Mouse (Mus musculus): ENCODE data around the gene Glp2r. TPM values are rescaled to one million over a fixed set of nuclear protein-coding genes. Genes with fewer than 3 reads are reported as not detected.

The Glp2r gene
- total RNA-seq, 2 experiments from 2014 or later: not detected

- peak; percentile 85 for ATAC-seq (replicated peaks; ENCODE audit: low FRiP score, low TSS enrichment, poor library complexity, severe bottlenecking)
Observed at GRCm38 (mm10) chr11:67667531-67668332, 103.2 kb downstream of the Glp2r start.

GRCm38 (mm10) chr11:67666129-67666528 is 104.8 kb downstream of the Glp2r start:
- no peak for ATAC-seq (replicated peaks; ENCODE audit: low FRiP score, low TSS enrichment, poor library complexity, severe bottlenecking)

DNA sequence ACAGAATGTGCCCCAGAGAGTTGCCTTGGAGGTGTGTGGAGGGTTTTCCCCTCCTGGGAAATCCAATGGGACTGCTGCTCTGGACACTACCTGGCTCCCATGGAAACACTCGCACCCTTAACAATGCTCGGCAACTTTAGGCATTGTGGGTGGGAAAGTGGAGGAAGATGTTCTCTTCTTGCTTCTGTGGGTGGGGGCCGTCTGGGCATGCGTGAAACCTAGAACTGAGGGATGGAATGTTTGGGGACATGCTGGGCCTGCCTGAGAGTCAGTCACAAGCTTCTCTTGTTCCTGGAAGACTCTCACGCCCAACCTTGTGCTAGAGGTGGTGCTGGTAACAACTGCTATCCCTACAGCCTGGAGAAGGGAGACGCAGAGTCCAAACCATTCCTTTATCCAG is 106.0 kb downstream of the Glp2r start:
- no peak for ATAC-seq (replicated peaks; ENCODE audit: low FRiP score, low TSS enrichment, poor library complexity, severe bottlenecking)

DNA sequence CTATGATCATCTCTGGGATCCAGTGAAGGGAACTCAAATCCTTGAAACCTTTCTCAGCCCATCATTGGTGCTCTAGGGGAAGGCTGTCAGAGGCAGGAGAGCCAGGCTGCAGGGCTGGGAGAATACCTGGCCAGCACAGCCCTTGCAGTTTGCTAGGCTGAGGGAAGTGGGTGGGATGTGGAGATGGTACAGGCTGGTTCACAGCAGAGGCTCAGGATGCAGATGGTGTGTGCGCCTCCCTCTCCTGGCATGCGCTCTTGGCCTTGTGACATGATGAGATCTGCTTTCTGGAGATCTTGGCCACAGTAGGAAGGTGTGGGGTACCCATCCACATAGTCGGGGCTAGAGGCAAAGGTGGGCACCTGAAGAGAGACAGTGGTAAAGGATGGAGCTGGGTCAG is 106.7 kb downstream of the Glp2r start:
- ATAC-seq (replicated peaks; ENCODE audit: low FRiP score, low TSS enrichment, poor library complexity, severe bottlenecking): no peak

- no peak for ATAC-seq (replicated peaks; ENCODE audit: low FRiP score, low TSS enrichment, poor library complexity, severe bottlenecking)
Observed at GRCm38 (mm10) chr11:67663437-67663836, 107.5 kb downstream of the Glp2r start.

GRCm38 (mm10) chr11:67661465-67661864 is 109.5 kb downstream of the Glp2r start:
- no peak for ATAC-seq (replicated peaks; ENCODE audit: low FRiP score, low TSS enrichment, poor library complexity, severe bottlenecking)

DNA sequence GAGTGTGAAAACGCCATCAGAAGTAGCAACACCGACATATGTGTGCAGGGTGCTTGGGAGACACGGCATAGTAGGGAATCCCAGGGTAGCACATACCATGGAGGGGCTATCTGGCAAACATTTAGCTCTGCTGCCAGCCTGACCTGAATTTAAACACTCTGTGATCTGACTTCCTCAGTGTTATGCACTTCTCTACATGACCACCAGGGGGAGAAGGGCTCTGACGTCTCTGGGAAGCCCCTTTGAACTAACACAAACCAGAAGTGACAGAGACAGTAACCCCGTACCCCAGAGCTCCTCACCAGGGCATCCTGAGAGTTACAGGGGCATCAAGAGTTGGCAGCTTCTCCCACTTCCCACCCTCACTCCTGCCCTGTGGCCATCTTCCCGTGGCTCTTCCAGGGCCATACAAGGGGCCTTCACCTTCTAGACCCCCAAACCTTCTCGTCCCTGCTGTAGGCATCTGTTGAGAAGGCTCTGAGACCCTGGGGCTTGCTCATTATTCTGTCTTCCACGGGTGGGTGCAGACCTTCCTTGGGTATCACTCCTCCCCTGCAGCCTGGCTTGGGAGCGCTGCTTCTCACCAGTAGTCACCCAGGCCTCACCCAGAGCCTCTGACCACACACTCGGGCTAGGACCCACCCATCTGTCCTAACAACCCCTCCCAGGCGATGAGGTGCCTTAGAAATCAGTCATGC is 113.1 kb downstream of the Glp2r start:
- peak; percentile 69; the same call in 1 of the 2 replicates for ATAC-seq (replicated peaks; ENCODE audit: low FRiP score, low TSS enrichment, poor library complexity, severe bottlenecking)

DNA sequence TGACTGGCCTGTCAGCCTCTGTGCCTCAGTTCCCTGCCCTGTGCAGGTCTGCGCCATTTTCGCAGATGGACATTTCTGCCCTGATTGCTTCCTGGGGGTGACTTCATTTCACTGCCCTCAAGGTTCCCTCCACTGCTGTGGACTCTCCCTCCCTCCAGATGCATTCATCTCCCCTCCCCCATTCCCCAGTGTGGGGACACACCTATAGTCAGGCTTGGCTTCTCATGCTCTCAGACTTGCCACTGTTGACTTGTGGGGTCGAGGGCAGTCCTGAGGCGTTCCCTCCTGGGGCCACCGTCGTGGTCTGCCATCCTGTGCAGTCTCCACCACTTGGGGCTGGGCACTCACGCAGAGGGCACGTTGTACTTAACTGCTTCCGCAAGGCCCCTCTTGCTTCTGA is 114.1 kb downstream of the Glp2r start:
- no peak for ATAC-seq (replicated peaks; ENCODE audit: low FRiP score, low TSS enrichment, poor library complexity, severe bottlenecking)

DNA sequence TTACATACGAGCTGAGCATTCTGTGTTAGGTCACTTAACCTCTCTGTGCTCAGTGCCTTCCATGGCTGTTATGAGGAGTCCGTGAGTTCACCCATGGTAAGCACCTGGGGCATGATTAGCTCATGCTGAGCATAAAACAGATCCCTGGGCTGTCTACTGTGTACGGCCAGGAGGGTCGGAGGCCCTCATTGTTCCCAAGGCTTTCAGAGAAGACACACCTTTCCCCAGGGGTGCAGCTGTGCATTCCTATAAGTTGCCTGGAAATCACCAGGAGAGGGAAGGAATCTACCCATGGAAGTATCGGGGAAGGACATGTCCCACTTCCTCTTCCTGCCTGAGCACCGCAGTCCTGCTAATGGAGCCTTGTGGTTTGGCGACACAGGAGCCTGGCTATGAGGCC is 114.6 kb downstream of the Glp2r start:
- no peak for ATAC-seq (replicated peaks; ENCODE audit: low FRiP score, low TSS enrichment, poor library complexity, severe bottlenecking)

GRCm38 (mm10) chr11:67655236-67655959 is 115.6 kb downstream of the Glp2r start:
- no peak for ATAC-seq (replicated peaks; ENCODE audit: low FRiP score, low TSS enrichment, poor library complexity, severe bottlenecking)

- no peak for ATAC-seq (replicated peaks; ENCODE audit: low FRiP score, low TSS enrichment, poor library complexity, severe bottlenecking)
Observed at GRCm38 (mm10) chr11:67654514-67654913, 116.4 kb downstream of the Glp2r start.

- ATAC-seq (replicated peaks; ENCODE audit: low FRiP score, low TSS enrichment, poor library complexity, severe bottlenecking): no peak
Observed at GRCm38 (mm10) chr11:67653521-67654090, 117.3 kb downstream of the Glp2r start.

DNA sequence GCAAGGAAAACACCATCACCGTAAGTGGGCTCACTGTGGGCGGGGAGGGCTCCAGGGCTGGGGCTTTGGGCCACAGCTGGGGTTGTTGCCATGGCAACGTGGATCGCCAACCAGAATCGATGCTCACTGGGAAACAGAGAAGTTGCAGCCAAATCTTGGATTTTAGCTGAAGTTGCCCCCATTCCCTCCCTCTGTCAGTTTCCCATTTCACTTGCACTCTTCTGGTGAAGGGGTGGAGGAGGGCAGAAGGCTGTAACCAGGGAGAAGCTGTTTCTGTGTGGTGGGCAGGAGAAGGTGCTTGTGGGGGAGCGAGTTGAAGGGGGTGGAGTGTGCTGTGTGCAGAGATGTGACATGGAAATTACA is 118.1 kb downstream of the Glp2r start:
- ATAC-seq (replicated peaks; ENCODE audit: low FRiP score, low TSS enrichment, poor library complexity, severe bottlenecking): no peak

DNA sequence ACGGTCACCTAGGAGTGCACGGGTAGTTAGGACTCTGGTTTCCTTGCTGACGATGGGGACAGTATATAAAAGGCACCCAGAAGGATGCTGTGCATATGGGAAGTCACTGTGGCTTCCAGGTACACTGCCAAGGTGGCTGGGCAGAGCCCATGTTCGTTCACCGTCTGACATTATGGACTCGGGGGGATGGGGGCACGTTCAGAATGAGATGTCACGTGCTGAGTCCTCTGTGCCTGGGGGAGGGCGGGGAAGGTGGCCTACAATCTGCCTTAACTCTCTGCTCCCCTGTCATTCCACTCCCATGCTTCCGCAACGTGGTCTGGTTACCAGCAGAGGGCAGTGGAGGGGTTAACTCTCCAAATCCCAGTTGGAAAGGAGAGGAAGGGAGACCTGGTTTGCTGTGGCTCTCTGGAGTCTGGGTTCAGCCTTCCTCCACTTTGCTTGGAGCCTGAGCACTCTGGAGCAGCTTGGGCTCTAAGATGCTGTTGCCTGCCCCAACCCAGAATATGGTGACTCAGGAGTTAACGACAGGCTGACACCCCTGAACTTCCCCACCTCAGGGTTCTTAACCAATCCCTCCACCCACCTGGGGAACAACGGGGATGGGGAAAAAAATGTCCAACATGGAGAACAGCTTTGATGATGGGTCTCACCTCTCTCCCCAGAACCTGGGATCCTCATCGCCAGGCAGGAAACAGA is 118.6 kb downstream of the Glp2r start:
- ATAC-seq (replicated peaks; ENCODE audit: low FRiP score, low TSS enrichment, poor library complexity, severe bottlenecking): no peak

GRCm38 (mm10) chr11:67651731-67652130 is 119.2 kb downstream of the Glp2r start:
- ATAC-seq (replicated peaks; ENCODE audit: low FRiP score, low TSS enrichment, poor library complexity, severe bottlenecking): no peak

GRCm38 (mm10) chr11:67649971-67650707 is 120.8 kb downstream of the Glp2r start:
- ATAC-seq (replicated peaks; ENCODE audit: low FRiP score, low TSS enrichment, poor library complexity, severe bottlenecking): no peak

DNA sequence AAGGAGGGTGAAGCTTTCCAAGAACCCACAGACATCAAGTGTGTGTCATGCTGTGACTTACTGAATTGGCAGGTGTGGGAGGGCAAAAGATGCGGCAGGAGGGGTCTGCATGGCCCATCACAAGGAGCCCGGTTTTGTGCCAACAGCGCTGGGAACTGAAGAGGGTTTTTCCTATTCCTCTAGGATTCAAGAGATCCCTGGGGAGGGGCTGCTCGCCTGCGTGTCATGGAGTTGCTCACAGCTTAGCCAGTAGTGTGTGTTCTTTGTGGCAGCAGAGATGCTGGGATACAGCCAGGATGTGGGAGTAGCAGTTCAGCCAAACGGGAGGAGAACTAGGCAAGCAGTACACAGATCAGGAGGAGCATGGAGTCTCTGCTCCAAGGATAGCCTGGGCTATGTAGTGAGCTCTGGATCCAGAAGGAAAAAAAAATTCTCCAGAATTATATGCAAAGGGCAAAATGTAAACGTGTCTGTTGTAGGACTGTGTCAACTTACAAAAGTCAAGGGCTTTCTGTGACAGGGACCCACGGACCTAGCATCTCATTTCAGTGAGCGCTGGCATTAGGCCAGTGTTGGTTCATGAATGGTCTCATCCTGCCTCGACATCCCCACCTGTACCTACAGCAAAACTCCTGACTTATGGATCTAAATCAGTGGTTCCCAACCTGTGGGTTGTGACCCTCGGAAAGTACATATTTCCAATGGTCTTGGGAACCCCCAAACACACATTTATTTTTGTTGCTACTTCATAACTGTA is 122.1 kb downstream of the Glp2r start:
- ATAC-seq (replicated peaks; ENCODE audit: low FRiP score, low TSS enrichment, poor library complexity, severe bottlenecking): no peak

DNA sequence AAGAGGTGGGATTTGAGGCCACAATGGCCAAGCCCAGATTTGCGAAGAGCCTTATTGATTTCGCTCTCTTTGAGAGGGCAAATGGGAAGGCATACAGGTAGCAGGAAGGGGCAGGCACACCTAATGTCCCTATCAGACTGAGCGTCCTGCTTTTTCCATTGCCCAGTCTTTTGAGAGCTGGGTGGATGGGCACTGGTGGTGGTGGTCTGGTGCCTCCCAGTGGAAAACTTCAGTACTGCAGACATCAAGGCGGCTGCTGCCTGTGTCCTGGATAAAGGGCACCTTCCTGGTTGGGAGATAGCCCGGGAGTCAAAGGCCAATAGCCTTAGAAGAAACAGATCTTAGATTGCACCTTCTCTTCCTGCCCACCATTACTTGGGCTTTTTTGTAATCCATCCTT is 123.2 kb downstream of the Glp2r start:
- peak; percentile 72; the same call in 1 of the 2 replicates for ATAC-seq (replicated peaks; ENCODE audit: low FRiP score, low TSS enrichment, poor library complexity, severe bottlenecking)
